Mouse (Mus musculus): Measurements from ENCODE around the gene Tspan11. TPM values are rescaled to one million over a fixed set of nuclear protein-coding genes. Genes with fewer than 3 reads are reported as not detected.

The Tspan11 gene
- polyA plus RNA-seq, 1 experiment from 2014 or later, result 1.9 TPM

DNA sequence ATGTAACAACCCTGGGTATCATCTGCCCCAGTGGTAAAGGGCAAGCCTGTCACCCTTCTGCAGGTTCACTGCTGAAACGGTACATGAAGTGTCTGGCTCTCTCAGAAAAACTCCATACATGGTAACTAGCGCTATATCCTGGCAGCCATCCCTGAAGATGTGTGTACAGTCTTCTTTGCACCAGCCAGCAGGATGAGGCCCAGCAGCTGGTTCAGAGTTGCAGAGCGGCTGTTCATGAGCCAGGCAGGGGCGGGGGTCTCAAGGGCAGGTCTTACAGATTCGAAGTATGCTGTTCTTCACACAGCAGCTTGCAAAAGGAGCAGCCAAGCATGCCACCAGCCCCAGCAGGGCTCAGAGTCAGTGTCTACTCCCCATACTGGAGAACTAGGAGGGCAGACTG lies 116.2 kb downstream of the Tspan11 start:
- H3K9ac ChIP-seq, result peak overlapping the region; percentile 3; the same call in 1 of the 2 replicates
- no peak for ATAC-seq (ENCODE audit: insufficient number of reproducible peaks, low FRiP score)
- H3K4me1 ChIP-seq (replicated peaks), result peaks cover 78% of the 10 kb centered on the region

More for the DNA sequence above, 116.2 kb downstream of the Tspan11 start:
- Histone ChIP-seq H3K27ac (ENCODE audit: poor library complexity, severe bottlenecking) (peak overlapping the region; percentile 20; the same call in 1 of the 2 replicates), H3K4me3 (no peak overlapping the region), H3K4me2 (no peak overlapping the region), H3K9me3 (replicated peaks) (no peaks in the 10 kb centered on the region), H3K36me3 (peaks cover 3% of the 10 kb centered on the region), H3K27me3 (replicated peaks) (no peaks in the 10 kb centered on the region)
- 59% methylated on average over 5 of the region's 5 CpGs for WGBS

Other genes starting within 250 kb of the Tspan11 start
- 0.79 and 0.96 TPM in 2 replicates for gene Prmt8, start 118.1 kb upstream of the Tspan11 start, polyA plus RNA-seq (2016; fragmentation: Nextera tagmentation; extraction: Ambion mirVana)